Mouse (Mus musculus) heart, embryonic 11.5 days (tissue): Measurements from ENCODE around the gene Pde4c. TPM values are rescaled to one million over a fixed set of nuclear protein-coding genes. Genes with fewer than 3 reads are reported as not detected.

Experiments
- ATAC-seq: fragments of 200-750 bp; cut with Nextera tagmentation; replicated peaks from 2 replicates; pipeline ENCODE4 v1.8.0; 2017; ENCODE audit warnings: moderate library complexity; ENCODE audit not compliant: insufficient number of reproducible peaks, low FRiP score, low TSS enrichment
- H3K27ac ChIP-seq: fragments of 300-500 bp; sonication (generic); 2 replicates; pipeline ENCODE4 v1.5.1; 2014; ENCODE audit warnings: mild to moderate bottlenecking, low read depth, low read length
- H3K27me3 ChIP-seq: fragments of 300-500 bp; sonication (generic); 2 replicates; pipeline ENCODE4 v1.6.1; 2014; ENCODE audit warnings: mild to moderate bottlenecking, low read length, mixed read lengths; ENCODE audit not compliant: control insufficient read depth, insufficient read depth
- H3K36me3 ChIP-seq: fragments of 300-500 bp; sonication (generic); 2 replicates; pipeline ENCODE4 v1.6.1; 2014; ENCODE audit warnings: mild to moderate bottlenecking, low read length, moderate library complexity, mixed read lengths; ENCODE audit not compliant: control insufficient read depth, insufficient read depth
- H3K4me1 ChIP-seq: fragments of 300-500 bp; sonication (generic); 2 replicates; pipeline ENCODE4 v1.6.1; 2014; ENCODE audit warnings: low read length; ENCODE audit not compliant: control insufficient read depth, insufficient read depth
- H3K4me2 ChIP-seq: fragments of 300-500 bp; sonication (generic); 2 replicates; pipeline ENCODE4 v1.6.1; 2014; ENCODE audit warnings: mild to moderate bottlenecking, moderate library complexity
- H3K4me3 ChIP-seq: fragments of 300-500 bp; sonication (generic); 2 replicates; pipeline ENCODE4 v1.5.1; 2014; ENCODE audit warnings: low read depth, low read length
- H3K9ac ChIP-seq: fragments of 300-500 bp; sonication (generic); 2 replicates; pipeline ENCODE4 v1.6.1; 2014; ENCODE audit warnings: mild to moderate bottlenecking, low read depth, low read length, moderate library complexity
- H3K9me3 ChIP-seq: fragments of 300-500 bp; sonication (generic); replicated peaks from 2 replicates; pipeline ENCODE4 v1.6.1; 2016; ENCODE audit warnings: low read length; ENCODE audit not compliant: control insufficient read depth
- WGBS: fragments of 180-500 bp; shearing (Covaris S2); extraction: QIAGEN DNeasy Blood & Tissue Kit; methylation state at CpG from one replicate; pipeline ENCODE4 v1.1.7; 2014; ENCODE audit not compliant: insufficient replicate concordance; 5-methylcytosine and 5-hydroxymethylcytosine counted together
- polyA plus RNA-seq: library from polyadenylated mRNA; unstranded; fragments of >200 nt; fragmentation: Nextera tagmentation; extraction: Ambion mirVana; gene quantifications from 2 replicates; pipeline ENCODE4 v1.2.1, GENCODE M21; 2014

Gene Pde4c
- polyA plus RNA-seq, 1 experiment from 2014 or later = not detected

DNA sequence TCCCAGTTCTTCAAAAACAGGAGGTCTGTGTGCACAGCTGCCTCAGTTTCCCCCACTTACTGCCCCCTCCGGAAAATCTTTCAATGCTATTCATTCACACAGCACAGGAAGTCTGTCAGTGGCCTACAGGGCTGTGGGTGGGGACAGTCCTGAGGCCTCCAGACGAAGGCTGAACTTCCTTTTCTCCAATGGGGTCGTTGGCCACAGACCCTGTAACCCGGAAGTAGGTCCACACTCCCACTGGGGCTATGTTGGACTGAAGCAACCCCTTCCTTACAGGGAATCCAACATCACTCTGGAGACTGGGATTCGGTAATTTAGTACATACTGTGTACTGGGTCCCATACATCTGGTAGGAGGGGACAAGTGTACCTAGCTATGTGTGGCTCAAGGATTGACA is 29.9 kb upstream of the Pde4c start:
- no peak overlapping the region for H3K4me2 ChIP-seq
- 61% methylated on average over 5 of the region's 5 CpGs for WGBS
- no peak overlapping the region for H3K4me3 ChIP-seq
- H3K9me3 ChIP-seq = no peaks in the 10 kb centered on the region
- H3K36me3 ChIP-seq = no peaks in the 10 kb centered on the region
- no peak overlapping the region for H3K9ac ChIP-seq
- no peak overlapping the region for H3K27ac ChIP-seq
- no peaks in the 10 kb centered on the region for H3K27me3 ChIP-seq
- ATAC-seq = no peak
- peaks cover 41% of the 10 kb centered on the region for H3K4me1 ChIP-seq

DNA sequence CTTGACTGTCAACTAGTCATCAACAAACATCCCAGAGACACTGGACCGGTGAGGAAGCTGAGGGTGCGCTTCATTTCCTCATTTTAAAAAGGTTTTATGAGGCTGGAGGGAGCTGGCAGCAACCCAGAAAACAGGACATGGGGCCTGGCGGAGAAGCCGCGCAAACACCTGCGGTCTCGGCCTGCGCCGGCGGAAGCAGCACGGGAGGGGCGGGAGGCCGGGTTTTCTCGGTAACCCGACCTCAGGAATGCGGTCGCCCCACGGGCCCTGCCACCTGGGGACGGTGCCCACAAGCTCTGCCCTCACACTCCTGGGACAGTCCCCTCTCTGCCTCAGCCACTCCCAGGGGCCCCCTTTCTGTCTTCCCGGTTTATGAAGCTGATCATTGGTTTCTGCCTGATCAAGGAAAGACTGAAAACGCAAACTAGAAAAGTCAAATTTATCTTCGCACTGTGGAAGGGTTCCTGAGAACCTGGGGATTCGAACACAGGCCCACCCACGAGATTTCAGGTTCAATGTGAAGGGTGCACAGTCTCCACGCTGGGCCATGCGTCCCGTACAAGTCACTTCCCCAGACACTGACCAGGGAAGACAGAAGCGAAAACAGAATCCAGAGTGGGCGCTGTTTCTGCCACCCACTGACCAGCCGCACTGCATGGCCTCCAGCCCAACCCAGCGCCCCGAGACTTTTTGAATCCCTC is 28.1 kb upstream of the Pde4c start:
- H3K4me3 ChIP-seq = no peak overlapping the region
- H3K4me2 ChIP-seq = peak overlapping the region; percentile 57
- H3K9ac ChIP-seq = peak overlapping the region; percentile 100
- peak overlapping the region; percentile 99 for H3K27ac ChIP-seq
- H3K27me3 ChIP-seq = no peaks in the 10 kb centered on the region
- WGBS = 33% methylated on average over 29 of the region's 32 CpGs
- peaks cover 41% of the 10 kb centered on the region for H3K4me1 ChIP-seq
- H3K36me3 ChIP-seq = no peaks in the 10 kb centered on the region
- no peaks in the 10 kb centered on the region for H3K9me3 ChIP-seq
- no peak for ATAC-seq

DNA sequence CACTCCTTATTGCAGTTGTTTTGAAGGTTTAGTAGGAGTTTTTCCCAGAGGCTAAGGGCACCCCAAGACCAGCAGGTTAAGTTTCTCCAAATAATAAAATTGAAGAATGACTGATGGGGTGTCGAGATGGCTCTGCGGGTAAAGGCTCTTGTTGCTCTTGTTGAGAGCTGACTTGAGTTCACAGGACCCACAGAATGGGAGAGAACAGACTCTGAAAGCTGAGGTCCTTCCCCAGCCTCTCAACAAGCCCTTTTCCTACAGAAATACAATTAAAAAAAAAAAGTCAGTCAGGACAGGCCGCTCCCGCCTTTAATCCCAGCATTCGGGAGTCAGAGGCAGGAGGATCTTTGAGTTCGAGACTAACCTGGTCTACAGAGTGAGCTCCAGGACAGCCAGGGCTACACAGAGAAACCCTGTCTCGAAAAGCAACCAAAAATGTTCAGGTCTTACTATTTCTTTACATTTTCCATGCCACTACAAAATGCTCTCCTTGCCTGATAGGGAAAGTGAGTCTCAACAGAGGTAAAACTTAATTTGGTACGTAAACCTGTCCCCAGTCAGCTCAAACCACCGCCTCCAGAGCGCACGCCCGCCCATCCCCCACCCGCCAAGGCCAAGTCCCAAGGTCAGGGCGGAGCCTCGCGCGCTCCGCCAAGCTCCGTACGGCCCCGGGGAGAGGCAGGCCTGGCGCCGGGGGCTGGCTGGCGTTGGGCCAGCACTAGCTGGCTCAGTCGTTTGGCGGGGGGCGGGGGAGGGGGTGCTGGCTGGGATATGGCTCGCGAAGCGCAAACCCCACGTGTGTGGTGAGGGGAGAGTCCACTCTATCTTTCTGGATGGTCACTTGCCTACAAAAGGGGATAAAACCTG is 27.3 kb upstream of the Pde4c start:
- 4% methylated on average over 31 of the region's 31 CpGs for WGBS
- no peaks in the 10 kb centered on the region for H3K36me3 ChIP-seq
- peaks cover 46% of the 10 kb centered on the region for H3K4me1 ChIP-seq
- 0 out of 2 replicates have a peak, but pooled peaks have one; percentile 36 for ATAC-seq
- no peaks in the 10 kb centered on the region for H3K27me3 ChIP-seq
- H3K4me3 ChIP-seq = peak overlapping the region; percentile 16
- H3K9ac ChIP-seq = peak overlapping the region; percentile 100
- no peaks in the 10 kb centered on the region for H3K9me3 ChIP-seq
- H3K27ac ChIP-seq = peak overlapping the region; percentile 99
- peak overlapping the region; percentile 57 for H3K4me2 ChIP-seq

- peak overlapping the region; percentile 100 for H3K9ac ChIP-seq
- ATAC-seq = no peak
- H3K4me1 ChIP-seq = peaks cover 45% of the 10 kb centered on the region
- H3K9me3 ChIP-seq = no peaks in the 10 kb centered on the region
- WGBS = 37% methylated on average over 4 of the region's 4 CpGs
- peak overlapping the region; percentile 99 for H3K27ac ChIP-seq
- H3K4me3 ChIP-seq = peak overlapping the region; percentile 16
- H3K4me2 ChIP-seq = peak overlapping the region; percentile 57
- no peaks in the 10 kb centered on the region for H3K36me3 ChIP-seq
- no peaks in the 10 kb centered on the region for H3K27me3 ChIP-seq
Observed at GRCm38 (mm10) chr8:70696946-70697345, 26.6 kb upstream of the Pde4c start.

GRCm38 (mm10) chr8:70697366-70698250 is 25.9 kb upstream of the Pde4c start:
- Histone ChIP-seq H3K9me3 (no peaks in the 10 kb centered on the region), H3K4me1 (peaks cover 42% of the 10 kb centered on the region), H3K4me2 (peak overlapping the region; percentile 75), H3K27me3 (no peaks in the 10 kb centered on the region), H3K36me3 (no peaks in the 10 kb centered on the region), H3K4me3 (peak overlapping the region; percentile 80), H3K9ac (peak overlapping the region; percentile 100), H3K27ac (peak overlapping the region; percentile 99)
- no peak for ATAC-seq
- WGBS = 66% methylated on average over 12 of the region's 12 CpGs

- Histone ChIP-seq H3K9me3 (no peaks in the 10 kb centered on the region), H3K4me2 (peak within 1 kb of the TSS; percentile 75), H3K9ac (peak within 1 kb of the TSS; percentile 100), H3K27me3 (no peaks in the 10 kb centered on the region), H3K4me1 (peaks cover 42% of the 10 kb centered on the region), H3K27ac (peak within 1 kb of the TSS; percentile 99), H3K4me3 (peak within 1 kb of the TSS; percentile 80), H3K36me3 (no peaks in the 10 kb centered on the region; the same call in 1 of the 2 replicates)
- 0% methylated on average over 69 of the region's 69 CpGs for whole genome bisulfite sequencing
- peak; percentile 89 for ATAC-seq
Observed at GRCm38 (mm10) chr8:70698310-70699109, 25.0 kb upstream of the Pde4c start, which contains the start of gene Jund. Gene Jund (plus strand): TSS chr8:70698949.

GRCm38 (mm10) chr8:70699116-70699833 is 24.2 kb upstream of the Pde4c start:
- H3K9me3 ChIP-seq = no peaks in the 10 kb centered on the region
- peak overlapping the region; percentile 75 for H3K4me2 ChIP-seq
- H3K4me1 ChIP-seq = peaks cover 42% of the 10 kb centered on the region
- ATAC-seq = peak; percentile 7
- peak overlapping the region; percentile 99 for H3K27ac ChIP-seq
- H3K9ac ChIP-seq = peak overlapping the region; percentile 100
- no peaks in the 10 kb centered on the region for H3K27me3 ChIP-seq
- H3K4me3 ChIP-seq = peak overlapping the region; percentile 80
- under 1% methylated on average over 79 of the region's 89 CpGs for WGBS
- H3K36me3 ChIP-seq = no peaks in the 10 kb centered on the region; the same call in 1 of the 2 replicates
